Mouse (Mus musculus) lung, postnatal 0 days (tissue): Measurements from ENCODE around the gene Astn1. TPM values are rescaled to one million over a fixed set of nuclear protein-coding genes. Genes with fewer than 3 reads are reported as not detected.

ENCODE experiments used
- ATAC-seq: fragments of 200-750 bp; cut with Nextera tagmentation; 2 replicates; pipeline ENCODE4 v1.8.0; 2017; ENCODE audit warnings: moderate library complexity
- DNase-seq: peaks from one replicate; pipeline ENCODE4 v3.0.0-alpha.2; 2016; ENCODE audit warnings: low spot score
- H3K27ac ChIP-seq: fragments of 300-500 bp; sonication (generic); 2 replicates; pipeline ENCODE4 v1.5.1; 2014; ENCODE audit warnings: antibody characterized with exemption, mild to moderate bottlenecking, low read length, mixed read lengths
- H3K27me3 ChIP-seq: fragments of 300-500 bp; sonication (generic); replicated peaks from 2 replicates; pipeline ENCODE4 v1.6.1; 2014; ENCODE audit warnings: low read length, mixed read lengths; ENCODE audit not compliant: insufficient read depth
- H3K36me3 ChIP-seq: fragments of 300-500 bp; sonication (generic); 2 replicates; pipeline ENCODE4 v1.6.1; 2014; ENCODE audit warnings: low read length, mixed read lengths; ENCODE audit not compliant: insufficient read depth
- H3K4me1 ChIP-seq: fragments of 300-500 bp; sonication (generic); 2 replicates; pipeline ENCODE4 v1.6.1; 2014; ENCODE audit warnings: antibody characterized with exemption, low read depth, low read length, mixed read lengths; ENCODE audit not compliant: insufficient read depth
- H3K4me2 ChIP-seq: fragments of 300-500 bp; sonication (generic); replicated peaks from 2 replicates; pipeline ENCODE4 v1.6.1; 2014; ENCODE audit warnings: low read depth, mild to moderate bottlenecking, low read length, moderate library complexity, mixed read lengths
- H3K4me3 ChIP-seq: fragments of 300-500 bp; sonication (generic); 2 replicates; pipeline ENCODE4 v1.5.1; 2014; ENCODE audit warnings: low read depth, low read length
- H3K9ac ChIP-seq: fragments of 300-500 bp; sonication (generic); replicated peaks from 2 replicates; pipeline ENCODE4 v1.6.1; 2014; ENCODE audit warnings: low read depth, mild to moderate bottlenecking
- H3K9me3 ChIP-seq: fragments of 300-500 bp; sonication (generic); 2 replicates; pipeline ENCODE4 v1.6.1; 2016; ENCODE audit warnings: low read length, mixed read lengths
- CTCF ChIP-seq: IDR thresholded peaks from 2 replicates; pipeline ENCODE4 v1.5.1; 2016; ENCODE audit warnings: antibody characterized with exemption, mild to moderate bottlenecking
- EP300 ChIP-seq: IDR thresholded peaks from 2 replicates; pipeline ENCODE4 v1.6.1; 2016; ENCODE audit warnings: antibody characterized with exemption, mild to moderate bottlenecking, control low read depth
- WGBS: fragments of 180-500 bp; shearing (Covaris S2); extraction: QIAGEN DNeasy Blood & Tissue Kit; methylation state at CpG from one replicate; pipeline ENCODE4 v1.1.7; 2014; 5-methylcytosine and 5-hydroxymethylcytosine counted together
- polyA plus RNA-seq: library from polyadenylated mRNA; unstranded; fragments of >200 nt; fragmentation: Nextera tagmentation; extraction: Ambion mirVana; gene quantifications from 2 replicates; pipeline ENCODE4 v1.2.1, GENCODE M21; 2015

Astn1 gene
- polyA plus RNA-seq, 1 experiment from 2014 or later, result 0.05 TPM

DNA sequence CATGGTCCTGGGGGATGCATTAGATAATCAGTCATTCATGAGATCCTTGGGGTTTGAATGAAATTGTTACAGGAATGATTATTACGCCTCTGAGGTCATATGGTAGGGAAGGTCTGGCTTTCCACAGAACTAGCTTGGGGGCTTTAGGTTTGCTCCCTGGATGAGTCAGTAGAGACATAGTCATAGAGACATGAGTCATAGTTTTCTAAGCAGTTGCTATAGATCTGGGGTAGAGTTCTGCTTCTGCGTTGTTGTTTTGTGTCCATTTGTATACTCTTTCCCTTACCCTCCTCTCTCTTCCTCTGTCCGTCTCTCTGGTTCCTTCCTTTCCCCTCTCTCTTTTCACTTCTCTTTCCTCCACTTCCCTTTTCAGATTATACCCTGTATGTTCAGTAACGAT lies 243.5 kb downstream of the Astn1 start:
- no peak overlapping the region for H3K4me2 ChIP-seq
- TF ChIP-seq EP300 (no peak), CTCF (no peak)
- DNase-seq, result no peak
- 74% methylated on average over 4 of the region's 4 CpGs for whole genome bisulfite sequencing
- no peak overlapping the region for H3K27ac ChIP-seq
- no peaks in the 10 kb centered on the region for H3K36me3 ChIP-seq
- H3K27me3 ChIP-seq, result no peaks in the 10 kb centered on the region
- no peak for ATAC-seq
- H3K4me3 ChIP-seq, result no peak overlapping the region
- H3K9ac ChIP-seq, result no peak overlapping the region
- H3K4me1 ChIP-seq, result no peaks in the 10 kb centered on the region
- H3K9me3 ChIP-seq, result no peaks in the 10 kb centered on the region

DNA sequence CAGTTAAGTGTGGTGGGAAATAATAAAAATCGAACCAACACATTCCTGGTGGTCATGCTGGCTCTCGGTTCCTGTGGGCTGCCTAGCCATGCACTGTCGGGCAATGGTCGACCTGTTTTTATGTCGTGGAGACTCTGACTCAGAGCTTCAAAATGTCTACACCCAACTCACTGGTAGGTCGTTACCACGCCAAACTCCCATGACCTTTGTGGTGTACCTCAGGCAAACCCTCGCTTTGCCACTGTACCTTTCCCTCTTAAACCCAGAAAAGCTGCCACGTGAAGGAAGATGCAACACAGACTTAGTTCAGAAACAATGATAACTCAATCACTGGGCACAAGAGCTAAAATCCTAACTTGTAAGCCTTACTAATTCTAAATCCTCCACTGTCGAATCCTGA lies 244.3 kb downstream of the Astn1 start:
- Histone ChIP-seq H3K27ac (no peak overlapping the region), H3K27me3 (no peaks in the 10 kb centered on the region), H3K4me2 (no peak overlapping the region), H3K36me3 (no peaks in the 10 kb centered on the region), H3K4me1 (no peaks in the 10 kb centered on the region), H3K9ac (no peak overlapping the region), H3K9me3 (no peaks in the 10 kb centered on the region), H3K4me3 (no peak overlapping the region)
- no peak for ATAC-seq
- no peak for DNase-seq
- TF ChIP-seq CTCF (no peak), EP300 (no peak)
- WGBS, result 84% methylated on average over 10 of the region's 10 CpGs

DNA sequence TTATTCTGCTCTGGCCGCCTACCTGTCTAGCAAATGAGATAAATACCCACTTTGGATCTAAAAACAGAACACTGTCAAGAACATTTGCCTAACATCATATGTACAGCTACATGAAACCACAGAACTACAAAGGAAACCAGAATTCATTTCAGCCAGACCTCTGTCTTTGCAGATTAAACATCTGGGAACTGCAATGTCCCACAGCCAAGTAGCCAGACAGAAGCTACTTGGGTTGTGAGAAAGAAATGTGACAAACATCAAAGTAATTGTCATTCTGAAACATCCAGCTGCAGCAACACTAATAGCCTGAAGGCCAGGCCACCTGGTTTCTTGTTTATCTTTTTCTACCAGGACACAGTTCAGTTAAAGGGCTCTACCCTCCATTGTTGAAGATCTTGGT lies 245.1 kb downstream of the Astn1 start:
- DNase-seq (no peak), ATAC-seq (no peak)
- H3K4me2 ChIP-seq, result no peak overlapping the region
- no peaks in the 10 kb centered on the region for H3K4me1 ChIP-seq
- no peaks in the 10 kb centered on the region for H3K36me3 ChIP-seq
- H3K9ac ChIP-seq, result no peak overlapping the region
- no peak overlapping the region for H3K27ac ChIP-seq
- WGBS, result 56% methylated on average over 1 of the region's 1 CpGs
- TF ChIP-seq EP300 (no peak), CTCF (no peak)
- H3K4me3 ChIP-seq, result no peak overlapping the region
- H3K27me3 ChIP-seq, result no peaks in the 10 kb centered on the region
- H3K9me3 ChIP-seq, result no peaks in the 10 kb centered on the region

DNA sequence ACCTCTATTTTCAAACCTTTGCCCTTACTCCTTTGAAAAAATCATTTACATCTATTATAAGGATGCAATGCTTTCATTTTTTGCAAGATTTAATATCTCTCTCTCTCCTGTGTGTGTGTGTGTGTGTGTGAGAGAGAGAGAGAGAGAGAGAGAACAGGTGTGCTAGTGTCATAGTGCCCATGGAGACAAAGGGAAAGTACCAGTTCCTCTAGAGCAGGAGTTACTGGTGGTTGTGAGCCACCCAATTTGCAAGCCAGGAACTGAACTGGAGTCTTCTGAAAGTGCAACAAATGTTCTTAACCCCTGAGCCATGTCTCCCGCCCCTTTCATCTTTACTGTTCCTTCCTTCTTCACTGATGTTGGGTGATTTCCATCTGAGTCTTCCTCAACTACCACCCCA lies 253.1 kb downstream of the Astn1 start:
- Histone ChIP-seq H3K27ac (no peak overlapping the region), H3K4me2 (no peak overlapping the region), H3K9me3 (no peaks in the 10 kb centered on the region), H3K36me3 (no peaks in the 10 kb centered on the region), H3K4me1 (no peaks in the 10 kb centered on the region), H3K9ac (no peak overlapping the region), H3K4me3 (no peak overlapping the region), H3K27me3 (no peaks in the 10 kb centered on the region)
- DNase-seq (no peak), ATAC-seq (no peak)
- TF ChIP-seq EP300 (no peak), CTCF (no peak)
- 100% methylated on average over 1 of the region's 1 CpGs for WGBS

DNA sequence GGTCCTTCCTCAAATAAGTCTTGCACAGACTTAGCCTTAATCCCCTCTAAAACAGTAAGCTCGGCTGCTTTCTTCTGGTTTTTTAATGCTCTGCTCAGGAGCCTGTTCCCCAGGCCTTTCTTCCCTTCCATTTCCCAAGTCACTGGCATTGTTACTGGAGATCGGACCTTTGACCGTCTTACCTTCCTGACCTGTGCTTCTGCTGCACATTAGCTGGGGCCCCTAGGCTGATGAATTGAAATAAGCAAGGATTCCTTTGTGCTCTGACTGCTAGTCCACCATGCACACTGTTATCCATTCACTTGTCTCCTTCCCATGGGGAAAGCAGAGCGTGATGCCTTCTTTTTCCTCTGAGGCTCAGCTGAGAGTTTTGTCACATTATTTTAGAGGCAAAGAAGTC lies 255.9 kb downstream of the Astn1 start:
- H3K4me3 ChIP-seq, result no peak overlapping the region
- no peak overlapping the region for H3K4me2 ChIP-seq
- TF ChIP-seq CTCF (no peak), EP300 (no peak)
- no peak overlapping the region for H3K9ac ChIP-seq
- no peaks in the 10 kb centered on the region for H3K9me3 ChIP-seq
- H3K4me1 ChIP-seq, result no peaks in the 10 kb centered on the region
- H3K27ac ChIP-seq, result no peak overlapping the region
- WGBS, result 83% methylated on average over 4 of the region's 4 CpGs
- ATAC-seq (no peak), DNase-seq (no peak)
- H3K36me3 ChIP-seq, result no peaks in the 10 kb centered on the region
- no peaks in the 10 kb centered on the region for H3K27me3 ChIP-seq

DNA sequence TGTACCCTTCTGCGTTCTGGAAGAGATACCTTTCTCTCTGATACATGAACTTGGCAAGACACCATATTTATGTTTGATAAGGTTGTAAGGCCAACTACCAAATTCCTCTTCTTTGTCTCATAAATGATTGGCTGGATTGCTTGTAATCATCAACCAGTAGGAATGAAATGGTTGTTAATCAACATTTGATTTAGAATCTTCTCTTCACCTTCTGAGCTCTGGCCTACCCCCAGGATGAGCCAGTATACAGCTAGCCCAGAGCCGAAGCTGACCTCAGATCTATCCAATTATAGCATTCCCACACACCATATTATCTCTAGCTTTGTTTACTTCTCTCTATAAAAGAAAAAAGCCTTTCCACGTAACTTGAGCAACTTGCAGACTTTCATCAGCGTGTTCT lies 270.9 kb downstream of the Astn1 start:
- Histone ChIP-seq H3K4me2 (no peak overlapping the region), H3K27me3 (no peaks in the 10 kb centered on the region), H3K27ac (no peak overlapping the region), H3K9me3 (no peaks in the 10 kb centered on the region), H3K36me3 (no peaks in the 10 kb centered on the region), H3K9ac (no peak overlapping the region), H3K4me1 (no peaks in the 10 kb centered on the region), H3K4me3 (no peak overlapping the region)
- WGBS, result 48% methylated on average over 4 of the region's 4 CpGs
- TF ChIP-seq EP300 (no peak), CTCF (no peak)
- DNase-seq (no peak), ATAC-seq (no peak)

DNA sequence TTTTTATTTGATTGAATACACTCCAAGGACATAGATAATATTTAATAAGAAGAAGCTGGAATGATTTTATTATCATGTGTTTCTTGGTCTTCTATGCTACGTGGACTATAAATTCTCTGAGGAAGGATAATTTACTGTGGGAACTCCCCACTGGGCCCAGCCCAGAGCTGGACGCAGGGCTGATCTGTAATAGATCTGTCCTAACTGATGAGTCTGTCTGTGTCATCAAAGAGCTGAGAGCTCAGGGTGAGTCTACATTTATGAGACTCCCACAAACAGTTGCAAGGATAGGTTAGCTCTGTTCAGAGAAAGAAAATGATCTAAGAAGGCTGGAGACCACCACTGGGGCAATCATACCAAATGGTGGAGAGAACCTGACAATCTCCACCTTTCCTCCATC lies 271.4 kb downstream of the Astn1 start:
- no peaks in the 10 kb centered on the region for H3K9me3 ChIP-seq
- no peaks in the 10 kb centered on the region for H3K36me3 ChIP-seq
- no peak overlapping the region for H3K27ac ChIP-seq
- H3K4me2 ChIP-seq, result no peak overlapping the region
- H3K4me3 ChIP-seq, result no peak overlapping the region
- no peak overlapping the region for H3K9ac ChIP-seq
- H3K27me3 ChIP-seq, result no peaks in the 10 kb centered on the region
- 73% methylated on average over 2 of the region's 2 CpGs for WGBS
- TF ChIP-seq EP300 (no peak), CTCF (no peak)
- DNase-seq (no peak), ATAC-seq (no peak)
- no peaks in the 10 kb centered on the region for H3K4me1 ChIP-seq
